Mouse (Mus musculus): ENCODE data around the gene Gba. TPM values are rescaled to one million over a fixed set of nuclear protein-coding genes. Genes with fewer than 3 reads are reported as not detected.

The Gba gene
- polyA plus RNA-seq, 1 experiment from 2014 or later: 141 TPM

- POLR2A ChIA-PET: no interaction called here
- no peak for TF ChIP-seq CTCF (IDR thresholded peaks at IDR 0.05)
- no peak for DNase-seq (ENCODE audit: low read depth, low spot score)
- CTCF ChIA-PET: interaction anchor here (0.8 kb wide), 1 partner anchor 11 kb away, joined by 3 read pairs; no protein-coding TSS in a partner anchor
- no peaks in the 10 kb centered on the region for H3K27me3 ChIP-seq
- no peak for ATAC-seq
- in situ Hi-C loops (cut with MboI; ENCODE audit: low pct_unique_long_range_greater_than_20kb): no loop called here
These were observed 20.8 kb upstream of the Gba start for GRCm38 (mm10) chr3:89181749-89182500.

GRCm38 (mm10) chr3:89182531-89183057, 20.1 kb upstream of the Gba start:
- in situ Hi-C loops (cut with MboI; ENCODE audit: low pct_unique_long_range_greater_than_20kb): no loop called here
- POLR2A ChIA-PET: no interaction called here
- ATAC-seq (no peak), DNase-seq (ENCODE audit: low read depth, low spot score) (no peak)
- H3K27me3 ChIP-seq: no peaks in the 10 kb centered on the region
- no peak for TF ChIP-seq CTCF (IDR thresholded peaks at IDR 0.05)
- CTCF ChIA-PET: interaction anchor here (0.7 to 1.5 kb wide), 3 partner anchors 9 to 22 kb away, joined by 3 read pairs; partner anchors contain the start of gene Hcn3

GRCm38 (mm10) chr3:89183058-89183958, 19.4 kb upstream of the Gba start, which contains the start of gene Fam189b:
Fam189b (plus strand) TSS chr3:89183143.
- CTCF ChIA-PET: interaction anchor here (0.7 to 2.9 kb wide), 4 partner anchors 8 to 23 kb away, joined by 3 to 15 read pairs (median 3); partner anchors contain the start of gene Hcn3
- peak; percentile 41 for ATAC-seq
- peak; percentile 27 for DNase-seq (ENCODE audit: low read depth, low spot score)
- in situ Hi-C loops (cut with MboI; ENCODE audit: low pct_unique_long_range_greater_than_20kb): no loop called here
- TF ChIP-seq CTCF (IDR thresholded peaks at IDR 0.05): no peak
- no peaks in the 10 kb centered on the region for H3K27me3 ChIP-seq
- POLR2A ChIA-PET: interaction anchor here (0.6 kb wide), 1 partner anchor 8 kb away, joined by 3 read pairs; no protein-coding TSS in a partner anchor

GRCm38 (mm10) chr3:89183959-89184315, 18.8 kb upstream of the Gba start:
- CTCF ChIA-PET: interaction anchor here (1.5 to 2.9 kb wide), 2 partner anchors 8 to 10 kb away, joined by 3 to 15 read pairs; no protein-coding TSS in a partner anchor
- H3K27me3 ChIP-seq: no peaks in the 10 kb centered on the region
- no peak for TF ChIP-seq CTCF (IDR thresholded peaks at IDR 0.05)
- no peak for ATAC-seq
- in situ Hi-C loops (cut with MboI; ENCODE audit: low pct_unique_long_range_greater_than_20kb): no loop called here
- POLR2A ChIA-PET: interaction anchor here (0.6 kb wide), 3 partner anchors 8 to 99 kb away, joined by 3 read pairs; no protein-coding TSS in a partner anchor
- no peak for DNase-seq (ENCODE audit: low read depth, low spot score)

- no peak for TF ChIP-seq CTCF (IDR thresholded peaks at IDR 0.05)
- POLR2A ChIA-PET: interaction anchor here (1.4 kb wide), 1 partner anchor 10 kb away, joined by 6 read pairs; the partner anchor contains the start of gene Scamp3
- no peak for ATAC-seq
- DNase-seq (ENCODE audit: low read depth, low spot score): no peak
- CTCF ChIA-PET: interaction anchor here (1.1 to 2.9 kb wide), 5 partner anchors 9 to 66 kb away, joined by 3 to 12 read pairs (median 5); partner anchors contain the start of genes Hcn3 and Scamp3
- in situ Hi-C loops (cut with MboI; ENCODE audit: low pct_unique_long_range_greater_than_20kb): no loop called here
- H3K27me3 ChIP-seq: no peaks in the 10 kb centered on the region
These were observed 15.5 kb upstream of the Gba start for GRCm38 (mm10) chr3:89187197-89187596.

GRCm38 (mm10) chr3:89187690-89188477, 14.8 kb upstream of the Gba start:
- DNase-seq (ENCODE audit: low read depth, low spot score) (no peak), ATAC-seq (peak; percentile 5)
- TF ChIP-seq CTCF (IDR thresholded peaks at IDR 0.05): no peak
- CTCF ChIA-PET: interaction anchor here (1.1 to 2.9 kb wide), 4 partner anchors 10 to 73 kb away, joined by 3 to 12 read pairs (median 4); partner anchors contain the start of gene Scamp3
- in situ Hi-C loops (cut with MboI; ENCODE audit: low pct_unique_long_range_greater_than_20kb): no loop called here
- POLR2A ChIA-PET: interaction anchor here (1.4 kb wide), 1 partner anchor 11 kb away, joined by 6 read pairs; the partner anchor contains the start of gene Scamp3
- no peaks in the 10 kb centered on the region for H3K27me3 ChIP-seq

- no peak for TF ChIP-seq CTCF (IDR thresholded peaks at IDR 0.05)
- ATAC-seq (no peak), DNase-seq (ENCODE audit: low read depth, low spot score) (no peak)
- H3K27me3 ChIP-seq: no peaks in the 10 kb centered on the region
- in situ Hi-C loops (cut with MboI; ENCODE audit: low pct_unique_long_range_greater_than_20kb): no loop called here
- ChIA-PET POLR2A (interaction anchor here (0.9 kb wide), 1 partner anchor 73 kb away, joined by 3 read pairs; no protein-coding TSS in a partner anchor), CTCF (interaction anchor here (1.1 to 2.9 kb wide), 3 partner anchors 10 to 73 kb away, joined by 3 to 12 read pairs (median 4); partner anchors contain the start of gene Scamp3)
These were observed 14.3 kb upstream of the Gba start for GRCm38 (mm10) chr3:89188478-89188875.

GRCm38 (mm10) chr3:89190436-89190835, 12.3 kb upstream of the Gba start:
- TF ChIP-seq CTCF (IDR thresholded peaks at IDR 0.05): no peak
- CTCF ChIA-PET: interaction anchor here (1.2 kb wide), 1 partner anchor 54 kb away, joined by 3 read pairs; the partner anchor contains the start of gene Pklr
- ATAC-seq: no peak
- DNase-seq (ENCODE audit: low read depth, low spot score): no peak
- in situ Hi-C loops (cut with MboI; ENCODE audit: low pct_unique_long_range_greater_than_20kb): loop anchor here (5.0 to 10.0 kb wide), 3 partner anchors 68 to 246 kb away; no protein-coding TSS in a partner anchor
- POLR2A ChIA-PET: interaction anchor here (1.4 kb wide), 1 partner anchor 12 kb away, joined by 3 read pairs; no protein-coding TSS in a partner anchor
- no peaks in the 10 kb centered on the region for H3K27me3 ChIP-seq

GRCm38 (mm10) chr3:89193351-89193750, 9.4 kb upstream of the Gba start:
- DNase-seq (ENCODE audit: low read depth, low spot score) (no peak), ATAC-seq (no peak)
- ChIA-PET CTCF (interaction anchor here (0.7 to 2.1 kb wide), 15 partner anchors 9 to 235 kb away, joined by 3 to 15 read pairs (median 5); partner anchors contain the start of genes Clk2, Pklr and Scamp3), POLR2A (interaction anchor here (0.6 to 1.5 kb wide), 3 partner anchors 79 to 110 kb away, joined by 3 to 4 read pairs (median 4); no protein-coding TSS in a partner anchor)
- no peaks in the 10 kb centered on the region for H3K27me3 ChIP-seq
- no peak for TF ChIP-seq CTCF (IDR thresholded peaks at IDR 0.05)
- in situ Hi-C loops (cut with MboI; ENCODE audit: low pct_unique_long_range_greater_than_20kb): loop anchor here (5.0 to 10.0 kb wide), 3 partner anchors 71 to 249 kb away; no protein-coding TSS in a partner anchor
